Mouse (Mus musculus) MEL (cell line): ENCODE measurements at regions not wholly inside any gene's neighbourhood (a gene's known extent, or its start where the extent isn't known, plus 50 kb on each side); places are given as distances from the start of the nearest gene placed in this dataset.

Experiments
- CHD1 ChIP-seq: IDR thresholded peaks from 2 replicates; pipeline ENCODE4 v1.6.1; 2012; ENCODE audit warnings: low read depth, mild to moderate bottlenecking, inconsistent platforms, low read length, improper control_type of control experiment
- CTCF ChIP-seq, 3 experiments: IDR thresholded peaks in 2 of 3; conservative IDR thresholded peaks in 1 of 3; 2 replicates each; pipeline ENCODE4 v1.5.1; 2011 to 2012; ENCODE audit warnings: low read length in 3 of 3, low read depth in 2 of 3, mild to moderate bottlenecking in 2 of 3, improper control_type of control experiment in 1 of 3, inconsistent platforms in 1 of 3, mixed read lengths in 1 of 3, moderate library complexity in 1 of 3; ENCODE audit not compliant: control insufficient read depth in 1 of 3, insufficient read depth in 1 of 3, poor library complexity in 1 of 3, severe bottlenecking in 1 of 3
- NELFE ChIP-seq: IDR thresholded peaks from 2 replicates; pipeline ENCODE4 v1.6.1; 2011; ENCODE audit warnings: low read depth, low read length, improper control_type of control experiment
- TAL1 ChIP-seq: IDR thresholded peaks from 2 replicates; pipeline ENCODE4 v1.6.1; 2012; ENCODE audit warnings: mild to moderate bottlenecking, inconsistent platforms, low read length, moderate library complexity, mixed read lengths

GRCm38 (mm10) chr8:82260613-82261012, 142.4 kb downstream of the Il15 start:
- TF ChIP-seq CHD1 (no peak), CTCF (IDR thresholded peaks at IDR 0.05 in 2 of 3, conservative IDR thresholded peaks at IDR 0.05 in 1 of 3; ENCODE audit: control insufficient read depth in 1 of 3, insufficient read depth in 1 of 3, low read depth in 2 of 3, low read length in 3 of 3, poor library complexity in 1 of 3, severe bottlenecking in 1 of 3) (no peak), NELFE (no peak), TAL1 (no peak)
